Mouse (Mus musculus): Measurements from ENCODE around the gene Sept12.

DNA sequence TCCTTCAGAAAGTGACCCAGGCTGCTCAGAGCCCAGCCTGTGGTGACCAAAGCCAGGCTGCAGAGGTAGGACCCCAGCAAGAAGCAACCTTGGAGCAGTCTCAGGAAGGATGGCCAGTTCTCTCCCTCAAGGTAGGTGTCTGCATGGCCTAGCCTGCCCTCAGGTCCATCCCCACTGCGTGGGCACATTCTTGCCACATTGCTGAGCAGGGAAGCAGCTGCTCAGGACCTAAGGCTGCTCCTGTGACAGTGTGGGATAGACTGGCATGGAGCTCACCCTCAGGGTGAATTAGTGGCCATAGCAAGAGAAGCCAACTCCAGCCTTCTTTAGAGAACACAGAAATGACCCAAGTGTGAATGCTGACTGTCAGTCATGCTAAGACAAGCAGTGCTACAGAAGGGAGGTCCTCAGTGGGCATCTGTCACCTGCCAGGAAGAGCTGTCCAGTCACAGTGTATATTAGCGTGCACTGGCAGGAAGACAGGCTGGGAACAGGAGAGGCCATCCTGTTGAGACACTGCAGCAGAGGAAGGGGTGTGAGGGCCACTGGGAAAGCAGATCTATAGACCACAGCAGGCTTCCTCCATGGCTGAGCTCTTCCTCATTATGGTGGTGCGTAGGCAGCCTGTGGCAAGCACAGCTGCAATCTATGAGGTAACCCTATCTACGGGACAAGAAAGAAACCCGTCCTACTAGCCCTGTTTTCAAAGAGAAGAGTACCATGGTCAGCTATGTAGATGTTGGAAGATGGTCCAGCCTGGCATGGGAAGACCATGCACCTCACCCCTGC, 28.4 kb downstream of the Sept12 start:
- TF ChIP-seq CTCF (IDR thresholded peaks at IDR 0.05; ENCODE audit: borderline replicate concordance, control insufficient read depth, extremely low read depth, insufficient read depth, low read length, poor library complexity) (no peak), POLR2A (IDR thresholded peaks at IDR 0.05; ENCODE audit: control insufficient read depth, extremely low read depth, insufficient read depth, low read length, poor library complexity) (no peak)
